Mouse (Mus musculus): ENCODE measurements around the gene Akap1.

DNA sequence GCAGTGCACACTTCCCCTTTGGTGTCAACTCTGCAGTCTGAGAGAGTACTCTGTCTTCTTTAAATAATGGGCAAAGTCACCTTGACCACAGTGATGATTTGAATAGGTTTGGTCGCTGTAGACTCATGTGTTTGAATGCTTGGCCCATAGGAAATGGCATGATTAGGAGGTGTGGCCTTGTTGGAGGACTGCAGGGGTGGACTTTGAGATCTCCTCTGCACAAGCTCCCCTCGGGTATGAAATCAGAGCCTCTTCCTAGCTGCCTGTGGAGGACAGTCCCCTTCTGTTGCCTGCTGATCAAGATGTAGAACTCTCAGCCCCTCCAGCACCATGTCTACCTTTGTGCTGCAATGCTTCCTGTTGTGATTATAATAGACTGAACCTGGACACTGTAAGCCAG lies 39.7 kb upstream of the Akap1 start:
- no peak for TF ChIP-seq EP300 (IDR thresholded peaks at IDR 0.05; ENCODE audit: insufficient read depth, low read depth, low read length)
- no peak for TF ChIP-seq CTCF (IDR thresholded peaks at IDR 0.05)

All from heart, adult 2 months (tissue).